Mouse (Mus musculus): ENCODE results near the gene Cnbd2.

DNA sequence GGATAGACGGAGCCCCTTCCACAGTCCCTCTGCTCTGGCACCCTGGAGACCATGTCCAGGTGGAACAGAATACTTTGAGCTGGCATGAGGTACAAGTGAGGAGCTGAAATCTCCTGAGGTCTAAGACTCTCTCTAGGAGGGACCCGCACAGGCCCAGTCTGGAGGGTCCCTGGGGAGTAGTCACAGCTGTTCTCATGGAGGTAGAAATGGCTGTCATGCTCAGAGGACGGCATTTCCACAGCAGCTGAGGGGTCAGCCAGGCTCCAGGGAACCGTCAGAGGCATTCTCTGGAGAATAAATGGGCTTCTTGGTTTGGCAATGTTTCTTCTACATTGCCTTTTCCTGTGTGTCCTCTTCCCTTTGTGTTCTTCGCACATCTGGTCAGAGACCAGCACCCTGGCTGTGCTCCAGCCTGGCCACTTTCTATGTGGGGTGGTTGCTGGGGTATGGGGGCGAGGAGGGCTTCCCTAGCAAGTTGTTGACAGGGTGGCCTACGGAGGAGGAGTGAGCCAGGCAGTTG lies 19.4 kb downstream of the Cnbd2 start:
- no peak for TF ChIP-seq CTCF (IDR thresholded peaks at IDR 0.05; ENCODE audit: insufficient read depth, low read depth, low read length)
- no peak for TF ChIP-seq POLR2A (IDR thresholded peaks at IDR 0.05; ENCODE audit: insufficient read depth, low read depth, low read length)
